Mouse (Mus musculus): ENCODE results near the gene Lamp5.

- TF ChIP-seq POLR2A (IDR thresholded peaks at IDR 0.05; ENCODE audit: insufficient read depth, low read depth, low read length) (no peak), CTCF (IDR thresholded peaks at IDR 0.05; ENCODE audit: insufficient read depth, low read depth, low read length) (no peak)
Observed at GRCm38 (mm10) chr2:136064356-136064755, 12.3 kb downstream of the Lamp5 start.

Measured in olfactory bulb, adult 2 months (tissue).